Mouse (Mus musculus) right cerebral cortex, postnatal 14 days (tissue): ENCODE data around the gene Tcf7l1.
A peak's percentile ranks its signal among the peaks of the same experiment; 100 is the strongest.

Experiments
- DNase-seq: peaks from one replicate; pipeline ENCODE4 v3.0.0; 2022

Tcf7l1 gene

GRCm38 (mm10) chr6:72694791-72695204 lies 94.3 kb downstream of the Tcf7l1 start:
- DNase-seq: no peak

DNA sequence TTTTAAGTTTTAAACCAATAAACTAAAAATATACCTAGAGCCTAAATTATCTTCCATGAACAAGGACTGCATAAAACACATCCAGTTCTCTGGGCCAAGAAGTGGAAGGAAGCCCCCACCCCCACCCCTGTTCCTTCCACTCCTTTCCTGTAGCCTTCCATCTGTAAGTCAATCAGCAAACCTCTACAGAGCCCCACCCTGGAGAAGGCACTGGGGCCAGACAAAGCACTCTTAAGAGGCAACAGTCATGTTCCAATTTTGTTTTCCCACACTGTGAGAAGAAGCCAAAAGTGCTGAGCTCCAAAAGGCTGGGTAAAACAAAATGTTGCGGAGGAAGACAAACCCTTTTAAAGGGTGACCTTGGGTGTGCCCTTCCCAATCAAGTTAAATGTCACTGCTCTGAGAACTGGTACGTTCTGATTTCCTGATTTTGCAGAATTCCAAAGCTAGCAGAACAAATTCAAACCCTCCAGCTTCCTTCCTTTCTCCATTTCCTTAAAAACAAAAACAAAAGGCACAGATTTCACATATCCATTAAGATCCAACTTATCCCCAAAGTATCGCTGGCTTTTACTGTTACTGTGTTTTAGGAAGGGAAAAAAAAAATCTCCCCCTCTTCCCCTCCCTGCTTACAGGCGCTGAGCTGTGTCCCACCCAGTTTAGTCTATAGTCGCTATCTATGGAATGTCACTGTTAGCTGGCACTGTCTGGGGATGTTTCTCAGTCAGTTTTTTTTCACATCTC lies 94.8 kb downstream of the Tcf7l1 start:
- no peak for DNase-seq

- DNase-seq: no peak
Measured at GRCm38 (mm10) chr6:72692469-72692868, 96.6 kb downstream of the Tcf7l1 start.

DNA sequence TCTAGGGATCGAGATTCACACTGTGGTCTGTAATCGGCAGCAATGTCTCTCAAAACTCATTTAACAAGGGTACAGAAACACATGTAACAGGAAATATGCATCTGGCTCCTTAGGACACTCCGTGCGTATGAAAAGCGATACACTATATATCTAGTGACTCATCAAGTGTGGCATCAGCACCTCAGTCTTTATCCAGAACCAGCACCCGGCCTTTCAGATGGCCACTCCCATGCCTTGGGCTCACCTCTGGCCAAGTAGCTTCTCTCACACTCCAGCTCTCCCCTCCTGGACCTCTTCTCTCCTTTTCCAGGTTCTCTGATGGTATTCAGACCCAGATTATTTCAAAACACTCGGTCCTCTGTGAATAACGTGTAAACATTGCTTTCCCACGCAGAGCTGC lies 97.5 kb downstream of the Tcf7l1 start:
- DNase-seq: no peak

DNA sequence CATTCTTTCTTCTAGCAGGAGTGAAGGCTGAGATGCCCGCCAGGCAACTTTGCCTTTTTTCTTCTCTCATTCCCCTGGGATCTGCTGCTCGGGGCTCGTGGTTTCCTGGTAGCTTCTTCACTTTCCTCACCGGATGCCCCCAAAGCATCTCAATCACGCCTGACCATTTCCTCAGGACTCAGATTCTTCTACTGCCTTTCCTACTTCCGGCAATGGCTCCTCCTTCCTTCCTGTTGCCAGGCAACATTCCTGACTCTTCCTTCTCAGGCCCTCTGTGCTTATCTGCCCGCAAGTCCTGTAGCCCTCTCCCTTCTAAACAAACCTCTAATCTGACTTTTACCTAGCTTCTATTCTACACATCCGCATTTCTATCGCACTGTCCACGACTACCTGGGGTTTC lies 98.5 kb downstream of the Tcf7l1 start:
- no peak for DNase-seq

GRCm38 (mm10) chr6:72690001-72690400 lies 99.1 kb downstream of the Tcf7l1 start:
- no peak for DNase-seq

DNA sequence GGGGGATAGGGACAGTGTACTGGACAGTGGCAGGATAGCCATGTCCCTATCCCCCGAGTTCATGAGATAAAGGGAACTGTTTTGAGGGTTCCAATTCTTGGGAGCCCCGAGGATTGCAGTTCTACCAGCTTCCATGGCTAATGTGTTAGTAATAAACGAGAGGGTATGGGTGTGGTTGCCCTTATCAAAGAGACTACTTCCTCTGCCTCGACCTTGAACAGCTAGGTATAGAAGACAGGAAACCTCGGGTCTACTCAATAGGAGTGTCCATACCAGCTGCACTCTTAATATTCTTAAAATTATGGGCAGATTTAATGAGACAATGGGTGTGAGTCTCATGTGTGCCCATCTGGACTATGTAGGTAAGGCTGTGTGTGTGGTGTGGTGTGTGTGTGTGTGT lies 100.0 kb downstream of the Tcf7l1 start:
- no peak for DNase-seq

GRCm38 (mm10) chr6:72685165-72685564 lies 103.9 kb downstream of the Tcf7l1 start:
- peak; percentile 37 for DNase-seq

DNA sequence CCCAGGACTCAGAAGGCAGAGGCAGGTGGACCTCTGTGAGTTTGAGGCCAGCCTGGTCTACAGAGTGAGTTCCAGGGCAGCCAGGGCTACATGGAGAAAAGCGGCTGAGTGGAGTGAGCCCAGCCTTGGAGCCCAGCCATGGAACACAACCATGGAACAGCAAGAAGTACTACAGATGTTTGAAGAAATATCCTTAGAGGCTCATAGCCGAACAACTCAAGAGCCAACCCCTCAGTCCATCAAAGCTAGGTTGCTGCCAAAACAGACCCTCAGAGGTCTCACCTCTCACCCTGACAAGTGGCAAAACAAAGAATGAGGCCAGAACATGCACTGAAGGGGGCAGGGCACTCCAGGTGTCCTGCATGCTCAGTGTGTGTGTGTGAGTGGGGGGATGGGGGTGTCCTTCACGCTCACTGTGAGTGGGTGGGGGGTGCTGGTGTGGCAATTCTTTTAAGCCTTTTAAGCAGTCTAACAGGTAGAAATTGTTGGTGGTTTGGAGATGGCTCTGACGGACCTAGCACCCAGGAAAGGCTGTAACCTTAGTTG lies 104.7 kb downstream of the Tcf7l1 start:
- no peak for DNase-seq

DNA sequence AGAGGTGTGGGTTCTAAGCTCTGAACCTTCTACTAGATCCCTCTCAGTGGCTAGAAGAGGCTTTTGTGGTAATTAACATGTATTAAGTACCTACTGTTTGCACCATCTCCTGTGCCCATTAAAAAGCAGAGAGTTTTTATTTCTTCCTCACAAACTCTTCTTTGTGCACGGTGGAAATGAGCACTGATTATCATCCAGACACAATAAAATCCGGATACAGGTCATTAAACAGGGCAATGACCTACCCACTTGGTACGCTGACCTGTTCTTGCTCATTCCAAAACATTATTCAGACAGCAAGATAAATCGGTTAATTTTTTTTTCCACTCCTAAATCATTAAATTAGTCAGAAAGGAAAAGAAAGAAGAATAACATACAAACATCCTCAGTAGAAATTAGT lies 106.8 kb downstream of the Tcf7l1 start:
- DNase-seq: no peak

- DNase-seq: no peak
Measured at GRCm38 (mm10) chr6:72680936-72681335, 108.1 kb downstream of the Tcf7l1 start.

- no peak for DNase-seq
Measured at GRCm38 (mm10) chr6:72678631-72679030, 110.4 kb downstream of the Tcf7l1 start.

DNA sequence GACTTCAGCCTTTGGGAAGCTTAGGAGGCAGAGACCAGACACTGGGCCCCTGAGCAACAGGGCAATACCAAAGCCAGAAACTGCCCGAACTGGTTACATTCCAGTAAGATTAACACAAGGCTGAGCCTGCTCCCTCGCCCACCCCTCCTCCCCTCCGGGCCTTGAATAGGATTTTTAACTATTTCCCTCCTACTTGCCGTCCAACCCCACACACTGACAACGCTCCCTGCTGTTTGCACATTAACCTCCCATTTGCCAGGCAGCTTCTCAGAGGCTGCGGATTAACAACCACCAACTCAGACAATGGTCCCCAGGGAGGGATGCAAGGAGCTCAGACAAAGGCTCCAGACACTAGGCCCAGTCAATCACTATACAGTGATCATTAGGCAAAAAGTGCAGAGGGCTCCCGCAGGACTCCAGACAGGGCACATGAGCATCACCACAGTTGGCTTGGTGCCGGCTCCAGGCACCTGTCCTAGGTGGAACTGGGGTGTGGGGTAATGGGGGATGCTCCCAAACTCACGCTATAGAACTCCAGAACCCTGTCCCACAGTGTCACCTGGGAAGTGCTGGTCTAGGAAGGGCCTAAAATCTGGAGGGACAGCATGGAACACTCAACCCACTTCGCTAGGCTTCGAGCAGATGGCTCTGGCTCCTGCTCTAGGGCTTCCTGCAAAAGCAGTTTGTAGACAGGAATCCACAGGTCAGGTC lies 111.4 kb downstream of the Tcf7l1 start:
- DNase-seq: no peak

DNA sequence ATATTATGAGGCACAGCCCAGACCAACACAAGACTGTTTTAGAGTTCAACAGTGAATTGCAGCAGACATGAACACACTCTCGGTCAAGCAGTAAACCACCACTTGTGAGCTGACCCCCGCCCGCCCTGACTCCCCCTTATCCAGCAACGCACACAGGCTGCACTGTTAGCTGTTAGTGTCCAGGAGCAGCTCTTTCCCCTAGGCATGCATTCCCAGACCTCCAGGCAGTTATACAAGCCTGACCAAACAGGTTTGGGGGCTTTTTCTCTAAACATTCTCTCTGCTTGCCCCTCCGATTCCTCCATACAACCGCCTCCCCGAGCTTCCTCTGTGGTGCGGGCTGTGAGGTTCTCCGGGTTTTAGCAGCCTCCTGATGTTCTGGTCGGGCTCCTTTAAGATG lies 112.0 kb downstream of the Tcf7l1 start:
- DNase-seq: no peak

- no peak for DNase-seq
Measured at GRCm38 (mm10) chr6:72676376-72676775, 112.7 kb downstream of the Tcf7l1 start.

DNA sequence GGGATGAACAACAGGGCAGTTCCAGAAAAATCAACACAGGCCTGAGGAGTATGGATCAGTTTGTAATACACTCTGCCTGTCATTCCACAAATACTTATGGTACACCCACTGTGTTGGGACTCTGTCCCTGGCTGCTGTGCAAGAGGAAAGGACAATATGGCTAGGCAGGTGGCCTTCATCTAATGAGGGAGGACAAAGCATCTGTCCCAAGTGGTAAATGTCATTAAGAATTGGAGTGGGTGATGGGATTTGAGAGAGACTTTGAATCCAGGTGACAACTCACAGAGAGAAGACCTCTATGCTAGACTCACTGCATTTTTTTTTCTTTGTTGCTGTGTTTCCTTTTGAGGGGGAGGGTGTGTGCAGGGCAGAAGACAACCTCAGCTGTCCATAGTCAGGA lies 115.3 kb downstream of the Tcf7l1 start:
- no peak for DNase-seq

- no peak for DNase-seq
Measured at GRCm38 (mm10) chr6:72671129-72671528, 117.9 kb downstream of the Tcf7l1 start.

DNA sequence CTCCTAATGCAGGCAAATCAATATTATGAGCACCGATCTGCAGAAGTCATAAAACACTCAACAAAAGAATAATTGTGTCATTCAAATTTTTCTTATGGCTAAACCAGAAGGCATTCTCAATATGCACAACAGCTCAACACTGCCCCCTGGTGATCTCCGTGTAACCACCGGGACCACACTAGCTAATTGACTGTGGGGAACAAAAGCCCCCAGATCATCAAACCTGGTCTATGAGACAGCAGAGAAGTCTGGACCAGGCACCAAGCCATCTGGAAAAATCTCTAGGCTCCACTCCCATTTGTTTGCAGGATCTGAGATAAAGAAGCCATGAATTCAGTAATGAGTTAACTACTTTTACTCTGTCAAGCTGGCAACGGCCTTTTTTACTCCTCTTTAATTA lies 122.0 kb downstream of the Tcf7l1 start:
- DNase-seq: peak; percentile 79

- DNase-seq: no peak
Measured at GRCm38 (mm10) chr6:72664290-72664689, 124.8 kb downstream of the Tcf7l1 start.

- DNase-seq: no peak
Measured at GRCm38 (mm10) chr6:72663000-72663399, 126.1 kb downstream of the Tcf7l1 start.

DNA sequence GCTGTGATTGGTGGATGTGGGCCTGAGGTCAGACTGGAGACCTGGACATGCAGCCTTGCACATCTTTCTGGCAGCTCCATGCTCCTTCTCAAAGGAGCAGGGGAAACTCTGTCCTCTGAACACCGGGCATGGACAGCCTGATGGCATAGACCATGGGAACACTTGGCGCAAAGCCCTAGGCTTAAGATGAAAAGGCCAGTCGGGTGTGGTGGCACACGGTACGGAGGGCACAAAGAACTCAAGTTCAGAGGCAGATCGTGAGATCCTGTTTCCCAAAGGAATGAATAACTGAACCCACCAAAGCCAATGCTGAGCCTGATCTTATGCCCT lies 128.7 kb downstream of the Tcf7l1 start:
- no peak for DNase-seq

DNA sequence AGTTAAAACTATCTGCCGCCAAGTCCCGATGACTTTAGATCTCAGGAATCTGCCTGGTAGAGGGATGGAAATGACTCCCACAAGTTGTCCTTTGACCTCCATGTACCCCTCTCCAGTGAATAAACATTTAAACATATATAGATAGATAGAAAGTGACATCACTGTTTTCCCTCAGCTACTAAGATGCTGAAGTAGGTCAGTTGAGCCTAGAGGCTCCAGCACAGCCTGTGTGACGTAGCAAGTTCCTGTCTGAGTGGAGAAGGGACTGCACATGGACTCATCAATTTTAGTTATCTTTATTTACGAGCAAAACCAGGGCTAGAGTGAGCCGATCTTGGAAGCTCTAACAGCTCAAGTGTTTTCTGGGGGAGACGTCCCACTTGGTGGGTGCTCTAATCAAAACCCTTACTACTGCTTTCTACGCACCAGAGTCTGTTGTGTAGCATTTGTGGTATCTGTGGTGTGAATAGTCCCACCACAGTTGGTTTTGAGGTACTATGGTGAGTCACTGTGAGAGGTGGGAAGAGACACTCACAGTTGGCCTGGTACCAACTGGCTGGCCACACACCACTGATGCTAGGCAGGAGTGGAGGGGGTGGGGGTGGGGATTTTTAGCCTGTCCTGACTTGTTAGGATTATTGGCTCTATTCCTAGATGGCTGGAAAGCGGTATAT lies 129.2 kb downstream of the Tcf7l1 start:
- DNase-seq: no peak

DNA sequence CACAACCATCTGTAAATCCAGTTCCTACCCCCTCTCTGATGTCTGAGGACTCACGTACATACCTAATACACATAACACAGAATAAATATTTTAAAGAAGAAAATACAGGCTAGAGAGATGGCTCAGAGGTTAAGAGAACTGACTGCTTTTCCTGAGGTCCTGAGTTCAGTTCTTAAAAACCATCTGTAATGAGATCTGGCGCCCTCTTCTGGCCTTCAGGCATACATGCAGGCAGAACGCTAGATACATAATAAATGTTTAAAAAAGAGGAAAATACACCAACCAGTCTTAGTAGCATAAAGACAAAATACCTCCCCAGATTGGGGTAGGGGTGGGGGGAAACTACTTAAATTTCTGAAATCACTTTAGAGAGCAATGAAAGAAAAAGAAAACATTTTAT lies 131.0 kb downstream of the Tcf7l1 start:
- DNase-seq: no peak

DNA sequence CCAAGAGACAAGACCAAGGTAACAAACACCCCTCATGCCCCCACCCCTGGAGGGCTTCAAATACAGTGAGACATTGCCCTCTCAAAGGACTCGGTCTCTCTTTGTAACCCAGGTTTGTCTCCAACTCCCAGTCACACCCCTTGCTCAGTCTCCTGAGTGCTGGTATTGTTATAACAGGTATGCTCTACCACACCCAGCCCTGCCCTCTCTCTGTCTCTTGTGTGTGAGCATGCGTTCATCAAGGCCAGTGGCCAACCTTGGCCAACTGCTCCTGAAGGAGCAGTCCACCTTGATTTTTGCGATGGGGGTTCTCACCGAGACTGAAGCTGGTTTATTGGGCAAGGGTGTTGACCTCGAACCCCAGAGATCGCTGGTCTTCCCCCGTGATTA lies 133.0 kb downstream of the Tcf7l1 start:
- no peak for DNase-seq
